Mouse (Mus musculus) heart, embryonic 15.5 days (tissue): ENCODE data around the gene A1cf. TPM values are rescaled to one million over a fixed set of nuclear protein-coding genes. Genes with fewer than 3 reads are reported as not detected.

Experiments
- ATAC-seq: fragments of 200-750 bp; cut with Nextera tagmentation; replicated peaks from 2 replicates; pipeline ENCODE4 v1.8.0; 2017; ENCODE audit warnings: low read depth, moderate TSS enrichment; ENCODE audit not compliant: insufficient number of reproducible peaks, insufficient read depth, low FRiP score
- H3K27ac ChIP-seq: fragments of 300-500 bp; sonication (generic); 2 replicates; pipeline ENCODE4 v1.5.1; 2015; ENCODE audit warnings: mild to moderate bottlenecking, inconsistent platforms
- H3K27me3 ChIP-seq: fragments of 300-500 bp; sonication (generic); 2 replicates; pipeline ENCODE4 v1.6.1; 2015; ENCODE audit warnings: inconsistent platforms
- H3K36me3 ChIP-seq: fragments of 300-500 bp; sonication (generic); 2 replicates; pipeline ENCODE4 v1.6.1; 2015; ENCODE audit warnings: mild to moderate bottlenecking, inconsistent platforms
- H3K4me1 ChIP-seq: fragments of 300-500 bp; sonication (generic); replicated peaks from 2 replicates; pipeline ENCODE4 v1.6.1; 2015; ENCODE audit warnings: inconsistent platforms
- H3K4me2 ChIP-seq: fragments of 300-500 bp; sonication (generic); 2 replicates; pipeline ENCODE4 v1.6.1; 2015; ENCODE audit warnings: inconsistent platforms, mild to moderate bottlenecking, moderate library complexity
- H3K4me3 ChIP-seq: fragments of 300-500 bp; sonication (generic); 2 replicates; pipeline ENCODE4 v1.5.1; 2015; ENCODE audit warnings: mild to moderate bottlenecking, inconsistent platforms
- H3K9ac ChIP-seq: fragments of 300-500 bp; sonication (generic); 2 replicates; pipeline ENCODE4 v1.6.1; 2015; ENCODE audit warnings: mild to moderate bottlenecking, inconsistent platforms
- H3K9me3 ChIP-seq: fragments of 300-500 bp; sonication (generic); replicated peaks from 2 replicates; pipeline ENCODE4 v1.6.1; 2016; ENCODE audit warnings: inconsistent platforms
- WGBS: fragments of 180-500 bp; shearing (Covaris S2); methylation state at CpG from one replicate; pipeline ENCODE4 v1.1.7; 2015; ENCODE audit warnings: mixed read lengths; 5-methylcytosine and 5-hydroxymethylcytosine counted together
- polyA plus RNA-seq: library from polyadenylated mRNA; unstranded; fragments of >200 nt; fragmentation: Nextera tagmentation; extraction: Ambion mirVana; gene quantifications from 2 replicates; pipeline ENCODE4 v1.2.1, GENCODE M21; 2015

Gene A1cf
- 0.06 TPM in 1 of 2 replicates, not detected in the other for polyA plus RNA-seq

GRCm38 (mm10) chr19:31868521-31868920, at the start of gene A1cf:
Gene A1cf (plus strand): TSS chr19:31868764.
- ATAC-seq = no peak
- Histone ChIP-seq H3K4me1 (no peaks in the 10 kb centered on the region), H3K4me3 (no peak within 1 kb of the TSS), H3K27me3 (no peaks in the 10 kb centered on the region), H3K36me3 (no peaks in the 10 kb centered on the region), H3K9ac (no peak within 1 kb of the TSS), H3K27ac (no peak within 1 kb of the TSS), H3K4me2 (no peak within 1 kb of the TSS), H3K9me3 (no peaks in the 10 kb centered on the region)
- WGBS = 85% methylated on average over 7 of the region's 7 CpGs

- H3K9ac ChIP-seq = no peak overlapping the region
- ATAC-seq = no peak
- H3K27me3 ChIP-seq = no peaks in the 10 kb centered on the region
- no peaks in the 10 kb centered on the region for H3K4me1 ChIP-seq
- no peaks in the 10 kb centered on the region for H3K9me3 ChIP-seq
- H3K4me2 ChIP-seq = no peak overlapping the region
- 91% methylated on average over 5 of the region's 5 CpGs for WGBS
- H3K4me3 ChIP-seq = no peak overlapping the region
- H3K36me3 ChIP-seq = no peaks in the 10 kb centered on the region
- H3K27ac ChIP-seq = no peak overlapping the region
Measured at GRCm38 (mm10) chr19:31834250-31834649, 34.3 kb upstream of the A1cf start.

DNA sequence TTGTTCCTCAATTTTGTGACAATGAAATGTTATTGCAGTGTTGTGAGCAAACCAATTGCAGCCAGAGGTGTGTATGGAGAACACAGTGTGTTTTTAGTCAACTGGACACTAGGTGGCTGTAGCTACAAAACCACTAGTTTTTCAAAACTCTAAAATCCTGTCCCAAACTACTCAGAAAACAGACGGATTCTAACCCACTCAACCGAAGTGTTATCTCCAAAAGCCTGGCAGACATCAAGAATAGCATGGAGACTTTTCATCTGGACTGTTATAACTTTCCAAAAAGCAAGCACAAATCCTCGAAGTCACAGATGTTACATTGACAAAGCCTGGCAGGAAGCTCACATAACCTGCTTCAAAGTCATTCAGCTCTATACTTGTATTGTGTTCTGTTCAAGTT, 6.7 kb upstream of the A1cf start:
- H3K27ac ChIP-seq = no peak overlapping the region
- H3K4me2 ChIP-seq = no peak overlapping the region
- no peak for ATAC-seq
- H3K4me3 ChIP-seq = no peak overlapping the region
- H3K27me3 ChIP-seq = no peaks in the 10 kb centered on the region
- no peak overlapping the region for H3K9ac ChIP-seq
- no peaks in the 10 kb centered on the region for H3K36me3 ChIP-seq
- H3K4me1 ChIP-seq = no peaks in the 10 kb centered on the region
- WGBS = 52% methylated on average over 3 of the region's 3 CpGs
- H3K9me3 ChIP-seq = no peaks in the 10 kb centered on the region

GRCm38 (mm10) chr19:31862512-31863249, 5.9 kb upstream of the A1cf start:
- no peak for ATAC-seq
- H3K27ac ChIP-seq = no peak overlapping the region
- H3K4me1 ChIP-seq = no peaks in the 10 kb centered on the region
- no peaks in the 10 kb centered on the region for H3K27me3 ChIP-seq
- H3K4me3 ChIP-seq = no peak overlapping the region
- H3K9me3 ChIP-seq = no peaks in the 10 kb centered on the region
- H3K4me2 ChIP-seq = no peak overlapping the region
- H3K9ac ChIP-seq = no peak overlapping the region
- no peaks in the 10 kb centered on the region for H3K36me3 ChIP-seq
- 67% methylated on average over 6 of the region's 6 CpGs for WGBS

- no peaks in the 10 kb centered on the region for H3K36me3 ChIP-seq
- H3K4me3 ChIP-seq = no peak overlapping the region
- no peak for ATAC-seq
- H3K27me3 ChIP-seq = no peaks in the 10 kb centered on the region
- H3K4me1 ChIP-seq = no peaks in the 10 kb centered on the region
- H3K4me2 ChIP-seq = no peak overlapping the region
- H3K9me3 ChIP-seq = no peaks in the 10 kb centered on the region
- WGBS = 81% methylated on average over 4 of the region's 4 CpGs
- no peak overlapping the region for H3K27ac ChIP-seq
- no peak overlapping the region for H3K9ac ChIP-seq
Measured at GRCm38 (mm10) chr19:31865451-31865850, 3.1 kb upstream of the A1cf start.

GRCm38 (mm10) chr19:31868076-31868475, 488 bp upstream of the A1cf start:
- H3K4me1 ChIP-seq = no peaks in the 10 kb centered on the region
- H3K9ac ChIP-seq = no peak overlapping the region
- H3K4me2 ChIP-seq = no peak overlapping the region
- H3K9me3 ChIP-seq = no peaks in the 10 kb centered on the region
- ATAC-seq = no peak
- WGBS = 71% methylated on average over 4 of the region's 4 CpGs
- no peak overlapping the region for H3K27ac ChIP-seq
- H3K4me3 ChIP-seq = no peak overlapping the region
- H3K36me3 ChIP-seq = no peaks in the 10 kb centered on the region
- no peaks in the 10 kb centered on the region for H3K27me3 ChIP-seq

DNA sequence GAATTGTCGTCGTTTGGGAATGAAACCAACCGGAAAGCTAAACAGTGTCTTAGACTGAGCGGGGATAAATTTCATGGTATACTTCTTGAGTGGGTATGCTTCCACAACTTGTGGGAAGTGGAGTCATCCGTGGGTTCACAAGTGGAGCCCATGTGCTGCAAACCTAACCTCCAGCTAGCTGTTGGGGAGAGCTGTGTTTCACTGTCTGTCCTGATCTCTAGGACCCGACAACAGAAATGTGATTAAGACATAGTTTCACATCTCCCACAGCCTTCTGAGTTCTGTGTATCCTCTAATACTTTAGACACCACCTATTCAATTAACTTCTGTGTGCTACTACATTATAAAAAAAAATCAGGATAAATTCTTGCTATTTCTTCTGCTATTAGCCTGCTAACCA, 407 bp downstream of the A1cf start:
- Histone ChIP-seq H3K4me3 (no peak overlapping the region), H3K9ac (no peak overlapping the region), H3K9me3 (no peaks in the 10 kb centered on the region), H3K36me3 (no peaks in the 10 kb centered on the region), H3K4me1 (no peaks in the 10 kb centered on the region), H3K27ac (no peak overlapping the region), H3K27me3 (no peaks in the 10 kb centered on the region), H3K4me2 (no peak overlapping the region)
- no peak for ATAC-seq
- 85% methylated on average over 6 of the region's 6 CpGs for WGBS

- no peaks in the 10 kb centered on the region for H3K36me3 ChIP-seq
- no peak overlapping the region for H3K4me2 ChIP-seq
- no peak overlapping the region for H3K4me3 ChIP-seq
- H3K9ac ChIP-seq = no peak overlapping the region
- H3K27me3 ChIP-seq = no peaks in the 10 kb centered on the region
- no peak for ATAC-seq
- H3K9me3 ChIP-seq = no peaks in the 10 kb centered on the region
- WGBS = 62% methylated on average over 2 of the region's 2 CpGs
- H3K27ac ChIP-seq = no peak overlapping the region
- H3K4me1 ChIP-seq = no peaks in the 10 kb centered on the region
Measured at GRCm38 (mm10) chr19:31871377-31871776, 2.8 kb downstream of the A1cf start.

- ATAC-seq = no peak
- no peak overlapping the region for H3K27ac ChIP-seq
- H3K27me3 ChIP-seq = no peaks in the 10 kb centered on the region
- no peak overlapping the region for H3K4me2 ChIP-seq
- H3K4me1 ChIP-seq = no peaks in the 10 kb centered on the region
- H3K9me3 ChIP-seq = no peaks in the 10 kb centered on the region
- H3K4me3 ChIP-seq = no peak overlapping the region
- H3K9ac ChIP-seq = no peak overlapping the region
- no peaks in the 10 kb centered on the region for H3K36me3 ChIP-seq
- 55% methylated on average over 4 of the region's 4 CpGs for WGBS
Measured at GRCm38 (mm10) chr19:31877968-31878367, 9.4 kb downstream of the A1cf start.

DNA sequence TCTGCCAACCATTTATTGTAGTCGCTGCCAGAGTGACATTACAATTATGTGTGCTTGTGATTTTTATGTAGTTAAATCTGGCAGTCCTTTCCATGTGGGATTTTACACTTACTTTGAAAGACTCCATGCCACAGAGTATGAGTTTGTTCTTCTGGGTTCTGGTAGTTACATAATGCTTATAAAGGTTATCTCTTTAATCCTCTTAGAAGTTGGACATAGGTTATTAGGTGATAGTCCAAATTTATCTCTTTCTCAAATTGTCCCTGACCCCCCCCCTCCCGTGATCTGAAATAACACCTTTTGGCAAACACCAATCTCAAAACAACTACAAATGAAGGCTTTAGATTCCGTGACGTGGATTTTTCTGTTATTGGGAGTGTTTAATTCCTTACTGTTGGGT, 16.0 kb downstream of the A1cf start:
- Histone ChIP-seq H3K36me3 (no peaks in the 10 kb centered on the region), H3K4me3 (no peak overlapping the region), H3K4me2 (no peak overlapping the region), H3K27me3 (no peaks in the 10 kb centered on the region), H3K27ac (no peak overlapping the region), H3K9ac (no peak overlapping the region), H3K9me3 (no peaks in the 10 kb centered on the region), H3K4me1 (no peaks in the 10 kb centered on the region)
- 74% methylated on average over 4 of the region's 4 CpGs for WGBS
- no peak for ATAC-seq

DNA sequence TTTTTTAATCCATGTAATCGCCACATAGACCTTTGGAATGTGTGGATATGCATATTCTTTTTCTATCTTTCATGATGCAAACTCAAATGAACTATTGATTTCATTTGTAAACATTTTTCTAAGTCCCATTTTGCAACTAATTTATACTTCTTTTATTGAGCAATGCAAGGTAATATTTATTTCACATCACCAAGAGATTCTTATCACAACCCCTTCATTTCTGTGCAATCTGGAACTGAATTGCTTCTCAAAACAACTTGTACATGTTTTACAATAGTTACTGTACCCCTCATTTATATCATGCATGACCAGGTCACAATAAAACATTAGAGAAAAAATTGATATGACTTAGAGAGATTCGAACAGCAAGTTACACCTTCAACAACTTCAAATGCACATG, 18.7 kb downstream of the A1cf start:
- H3K4me1 ChIP-seq = no peaks in the 10 kb centered on the region
- no peaks in the 10 kb centered on the region for H3K27me3 ChIP-seq
- ATAC-seq = no peak
- H3K36me3 ChIP-seq = no peaks in the 10 kb centered on the region
- H3K9me3 ChIP-seq = no peaks in the 10 kb centered on the region
- no peak overlapping the region for H3K9ac ChIP-seq
- H3K4me2 ChIP-seq = no peak overlapping the region
- no peak overlapping the region for H3K4me3 ChIP-seq
- H3K27ac ChIP-seq = no peak overlapping the region
- WGBS = 90% methylated on average over 2 of the region's 2 CpGs

GRCm38 (mm10) chr19:31889988-31890387, 21.4 kb downstream of the A1cf start:
- no peak overlapping the region for H3K4me2 ChIP-seq
- H3K9ac ChIP-seq = no peak overlapping the region
- H3K27ac ChIP-seq = no peak overlapping the region
- no peak overlapping the region for H3K4me3 ChIP-seq
- WGBS = 46% methylated on average over 4 of the region's 4 CpGs
- H3K4me1 ChIP-seq = no peaks in the 10 kb centered on the region
- no peaks in the 10 kb centered on the region for H3K36me3 ChIP-seq
- no peaks in the 10 kb centered on the region for H3K27me3 ChIP-seq
- H3K9me3 ChIP-seq = no peaks in the 10 kb centered on the region
- ATAC-seq = no peak
